Mouse (Mus musculus): ENCODE results near the gene Tomm7. TPM values are rescaled to one million over a fixed set of nuclear protein-coding genes. Genes with fewer than 3 reads are reported as not detected.
"Not testable (repeated sequence)": the region's sequence is repeated elsewhere in the genome, so short reads cannot be mapped to it uniquely, and the experiment has no call there.

The Tomm7 gene
- polyA plus RNA-seq (2016; fragmentation: Nextera tagmentation; extraction: Ambion mirVana), result 147 and 150 TPM in 2 replicates

GRCm38 (mm10) chr5:23843674-23844530 lies at the start of gene Tomm7:
Gene Tomm7 (minus strand): TSS chr5:23844161.
- H3K4me3 ChIP-seq, result peak within 1 kb of the TSS; percentile 81
- WGBS, result under 1% methylated on average over 44 of the region's 44 CpGs
- peak within 1 kb of the TSS; percentile 85 for H3K27ac ChIP-seq (replicated peaks)
- peak; percentile 98 for DNase-seq (ENCODE audit: low spot score)
- H3K36me3 ChIP-seq (replicated peaks), result peaks cover 29% of the 10 kb centered on the region
- H3K9me3 ChIP-seq, result no peaks in the 10 kb centered on the region
- peaks cover 17% of the 10 kb centered on the region for H3K4me1 ChIP-seq
- no peaks in the 10 kb centered on the region for H3K27me3 ChIP-seq (replicated peaks; ENCODE audit: low read depth, poor library complexity, severe bottlenecking)

GRCm38 (mm10) chr5:23893156-23893863 lies 49.3 kb upstream of the Tomm7 start:
- H3K4me1 ChIP-seq, result no peaks in the 10 kb centered on the region
- no peak overlapping the region for H3K27ac ChIP-seq (replicated peaks)
- no peaks in the 10 kb centered on the region for H3K36me3 ChIP-seq (replicated peaks)
- no peak overlapping the region for H3K4me3 ChIP-seq
- H3K27me3 ChIP-seq (replicated peaks; ENCODE audit: low read depth, poor library complexity, severe bottlenecking), result no peaks in the 10 kb centered on the region
- DNase-seq (ENCODE audit: low spot score), result no peak
- H3K9me3 ChIP-seq, result no peaks in the 10 kb centered on the region
- 79% methylated on average over 5 of the region's 5 CpGs for WGBS

GRCm38 (mm10) chr5:23890734-23891133 lies 46.8 kb upstream of the Tomm7 start:
- Histone ChIP-seq H3K4me1 (no peaks in the 10 kb centered on the region), H3K9me3 (no peaks in the 10 kb centered on the region), H3K27ac (replicated peaks) (no peak overlapping the region), H3K4me3 (no peak overlapping the region), H3K36me3 (replicated peaks) (no peaks in the 10 kb centered on the region), H3K27me3 (replicated peaks; ENCODE audit: low read depth, poor library complexity, severe bottlenecking) (no peaks in the 10 kb centered on the region)
- peak; percentile 57 for DNase-seq (ENCODE audit: low spot score)
- 44% methylated on average over 10 of the region's 10 CpGs for WGBS

- Histone ChIP-seq H3K9me3 (no peaks in the 10 kb centered on the region), H3K4me1 (no peaks in the 10 kb centered on the region), H3K4me3 (no peak overlapping the region), H3K36me3 (replicated peaks) (no peaks in the 10 kb centered on the region), H3K27me3 (replicated peaks; ENCODE audit: low read depth, poor library complexity, severe bottlenecking) (no peaks in the 10 kb centered on the region), H3K27ac (replicated peaks) (no peak overlapping the region)
- DNase-seq (ENCODE audit: low spot score), result no peak
- 66% methylated on average over 4 of the region's 4 CpGs for WGBS
These were observed 45.5 kb upstream of the Tomm7 start for GRCm38 (mm10) chr5:23889461-23889860.

- Histone ChIP-seq H3K4me1 (no peaks in the 10 kb centered on the region), H3K4me3 (no peak overlapping the region), H3K9me3 (no peaks in the 10 kb centered on the region), H3K27ac (replicated peaks) (no peak overlapping the region), H3K27me3 (replicated peaks; ENCODE audit: low read depth, poor library complexity, severe bottlenecking) (no peaks in the 10 kb centered on the region), H3K36me3 (replicated peaks) (no peaks in the 10 kb centered on the region)
- WGBS, result 81% methylated on average over 3 of the region's 3 CpGs
- DNase-seq (ENCODE audit: low spot score), result no peak
These were observed 43.1 kb upstream of the Tomm7 start for GRCm38 (mm10) chr5:23887111-23887510.

- H3K36me3 ChIP-seq (replicated peaks), result no peaks in the 10 kb centered on the region
- no peak overlapping the region for H3K4me3 ChIP-seq
- no peaks in the 10 kb centered on the region for H3K27me3 ChIP-seq (replicated peaks; ENCODE audit: low read depth, poor library complexity, severe bottlenecking)
- no peak for DNase-seq (ENCODE audit: low spot score)
- H3K4me1 ChIP-seq, result no peaks in the 10 kb centered on the region
- H3K27ac ChIP-seq (replicated peaks), result no peak overlapping the region
- 69% methylated on average over 5 of the region's 5 CpGs for WGBS
- H3K9me3 ChIP-seq, result no peaks in the 10 kb centered on the region
These were observed 30.5 kb upstream of the Tomm7 start for GRCm38 (mm10) chr5:23874457-23874856.

GRCm38 (mm10) chr5:23872586-23872985 lies 28.6 kb upstream of the Tomm7 start:
- H3K9me3 ChIP-seq, result no peaks in the 10 kb centered on the region
- H3K27me3 ChIP-seq (replicated peaks; ENCODE audit: low read depth, poor library complexity, severe bottlenecking), result no peaks in the 10 kb centered on the region
- no peaks in the 10 kb centered on the region for H3K4me1 ChIP-seq
- no peak for DNase-seq (ENCODE audit: low spot score)
- no peaks in the 10 kb centered on the region for H3K36me3 ChIP-seq (replicated peaks)
- no peak overlapping the region for H3K27ac ChIP-seq (replicated peaks)
- no peak overlapping the region for H3K4me3 ChIP-seq
- WGBS, result 86% methylated on average over 6 of the region's 6 CpGs

GRCm38 (mm10) chr5:23871323-23871722 lies 27.4 kb upstream of the Tomm7 start:
- not testable (repeated sequence) for H3K4me1 ChIP-seq; H3K4me3 ChIP-seq; H3K27me3 ChIP-seq (replicated peaks; ENCODE audit: low read depth, poor library complexity, severe bottlenecking); H3K27ac ChIP-seq (replicated peaks); H3K36me3 ChIP-seq (replicated peaks); H3K9me3 ChIP-seq; DNase-seq (ENCODE audit: low spot score)
- WGBS, result 83% methylated on average over 2 of the region's 2 CpGs

- no peaks in the 10 kb centered on the region for H3K27me3 ChIP-seq (replicated peaks; ENCODE audit: low read depth, poor library complexity, severe bottlenecking)
- 88% methylated on average over 5 of the region's 5 CpGs for WGBS
- no peak overlapping the region for H3K4me3 ChIP-seq
- H3K9me3 ChIP-seq, result no peaks in the 10 kb centered on the region
- H3K36me3 ChIP-seq (replicated peaks), result peaks cover 12% of the 10 kb centered on the region
- no peak for DNase-seq (ENCODE audit: low spot score)
- H3K4me1 ChIP-seq, result no peaks in the 10 kb centered on the region
- no peak overlapping the region for H3K27ac ChIP-seq (replicated peaks)
These were observed 22.0 kb upstream of the Tomm7 start for GRCm38 (mm10) chr5:23865941-23866340.

- no peak for DNase-seq (ENCODE audit: low spot score)
- no peak overlapping the region for H3K27ac ChIP-seq (replicated peaks)
- 90% methylated on average over 13 of the region's 13 CpGs for WGBS
- H3K36me3 ChIP-seq (replicated peaks), result peaks cover 29% of the 10 kb centered on the region
- H3K4me3 ChIP-seq, result no peak overlapping the region
- no peaks in the 10 kb centered on the region for H3K9me3 ChIP-seq
- no peaks in the 10 kb centered on the region for H3K4me1 ChIP-seq
- no peaks in the 10 kb centered on the region for H3K27me3 ChIP-seq (replicated peaks; ENCODE audit: low read depth, poor library complexity, severe bottlenecking)
These were observed 20.3 kb upstream of the Tomm7 start for GRCm38 (mm10) chr5:23864054-23864965.

GRCm38 (mm10) chr5:23863166-23864053 lies 19.4 kb upstream of the Tomm7 start:
- Histone ChIP-seq H3K9me3 (no peaks in the 10 kb centered on the region), H3K27ac (replicated peaks) (no peak overlapping the region), H3K4me3 (no peak overlapping the region), H3K36me3 (replicated peaks) (peaks cover 38% of the 10 kb centered on the region), H3K4me1 (no peaks in the 10 kb centered on the region), H3K27me3 (replicated peaks; ENCODE audit: low read depth, poor library complexity, severe bottlenecking) (no peaks in the 10 kb centered on the region)
- 87% methylated on average over 7 of the region's 7 CpGs for WGBS
- DNase-seq (ENCODE audit: low spot score), result no peak
